Comparison of ENCODE assay signal across 20 mouse cellular contexts in genomic region chr1:107728113-107728839, GRCm38 (mm10).
DNase-seq lines count a peak whose midpoint lies in the region; TF ChIP-seq lines count a peak whose summit lies in the region.
"Had no signal": no experiment of that assay in that cellular context is flagged by ENCODE, and none has a peak within 500 bp of the region (broad histone marks: within the 10 kb centered on the region; RNA-seq: fewer than 3 reads in every experiment).

No protein-coding gene starts in this region.

- no peaks in the 10 kb centered on the region for H3K27me3 ChIP-seq in MEL (ENCODE audit: control insufficient read depth in 1 of 2, insufficient read depth in 2 of 2, low read length in 2 of 2)
- H3K27me3 ChIP-seq: lung, embryonic 15.5 days; neural tube, embryonic 15.5 days; Patski had no signal

- no peaks in the 10 kb centered on the region for H3K4me1 ChIP-seq in MEL (ENCODE audit: control insufficient read depth in 1 of 2, insufficient read depth in 2 of 2, low read length in 2 of 2)
- H3K4me1 ChIP-seq: lung, embryonic 15.5 days; neural tube, embryonic 15.5 days had no signal

- TF ChIP-seq POLR2A in MEL (IDR thresholded peaks at IDR 0.05; ENCODE audit: control insufficient read depth in 1 of 2, insufficient read depth in 1 of 2, low read depth in 1 of 2, low read length in 2 of 2, poor library complexity in 1 of 2): no peak

- no peaks in the 10 kb centered on the region for H3K36me3 ChIP-seq in MEL (ENCODE audit: control insufficient read depth in 1 of 2, insufficient read depth in 2 of 2, low read length in 2 of 2)
- H3K36me3 ChIP-seq: lung, embryonic 15.5 days; neural tube, embryonic 15.5 days had no signal

- no peak overlapping the region for H3K4me3 ChIP-seq in MEL (ENCODE audit: control insufficient read depth in 1 of 2, insufficient read depth in 1 of 2, low read depth in 2 of 2, low read length in 2 of 2)
- H3K4me3 ChIP-seq: lung, embryonic 15.5 days; neural tube, embryonic 15.5 days had no signal

- no peak overlapping the region for H3K27ac ChIP-seq in MEL (ENCODE audit: control insufficient read depth, low read depth, low read length)
- H3K27ac ChIP-seq: kidney, postnatal 0 days; liver, embryonic 14.5 days; lung, embryonic 15.5 days; neural tube, embryonic 15.5 days had no signal

- no peak for TF ChIP-seq EP300 in MEL (IDR thresholded peaks at IDR 0.05; ENCODE audit: low read depth in 1 of 2, low read length in 2 of 2)

- TF ChIP-seq RAD21 in MEL (IDR thresholded peaks at IDR 0.05; ENCODE audit: low read depth, low read length): no peak

- H3K9ac ChIP-seq in MEL (ENCODE audit: control insufficient read depth, low read depth, low read length, poor library complexity, severe bottlenecking): no peak overlapping the region
- H3K9ac ChIP-seq: forebrain, postnatal 0 days; liver, embryonic 14.5 days; lung, embryonic 15.5 days; neural tube, embryonic 15.5 days had no signal

- DNase-seq in layer of hippocampus, adult 18-20 months (ENCODE audit: low spot score in 2 of 2): peak; percentile 5 to 56
- DNase-seq in layer of hippocampus, postnatal 25 days (ENCODE audit: extremely low spot score in 1 of 2, low spot score in 1 of 2): no peak
- no peak for DNase-seq in MEL (ENCODE audit: low read depth, low spot score)
- peak; percentile 9 for DNase-seq in layer of hippocampus, adult 9-10 months (ENCODE audit: low spot score)
- DNase-seq in right cerebral cortex, postnatal 36 days (ENCODE audit: low spot score in 2 of 2): peak; percentile 5 to 14
- DNase-seq in kidney, postnatal 14 days: no peak
- no peak for DNase-seq in spleen, adult 12 weeks (ENCODE audit: low spot score)
- DNase-seq: adrenal gland, postnatal 10 days; cerebellum, postnatal 10 days; embryo, embryonic 11 days; forebrain, postnatal 0 days; gastrocnemius, postnatal 36 days; kidney, adult 18-20 months; lung, postnatal 4 days; thymus, postnatal 4 days had no signal

- H3K9me3 ChIP-seq in MEL (replicated peaks; ENCODE audit: insufficient read depth, low read length): no peaks in the 10 kb centered on the region
- H3K9me3 ChIP-seq: lung, embryonic 15.5 days; neural tube, embryonic 15.5 days had no signal

- no peak for TF ChIP-seq CTCF in MEL (IDR thresholded peaks at IDR 0.05 in 2 of 3, conservative IDR thresholded peaks at IDR 0.05 in 1 of 3; ENCODE audit: control insufficient read depth in 1 of 3, insufficient read depth in 1 of 3, low read depth in 2 of 3, low read length in 3 of 3, poor library complexity in 1 of 3, severe bottlenecking in 1 of 3)

- H3K79me2 ChIP-seq in MEL (ENCODE audit: control insufficient read depth, insufficient read depth, low read length, poor library complexity): no peaks in the 10 kb centered on the region

TF ChIP-seq in MEL, 35 proteins besides CTCF, POLR2A, EP300 and RAD21:
- TF ChIP-seq CHD2 (IDR thresholded peaks at IDR 0.05; ENCODE audit: low read length): no peak
- TF ChIP-seq TCF12 (IDR thresholded peaks at IDR 0.05; ENCODE audit: low read depth, low read length): 0 out of 2 replicates have a peak, but pooled peaks have one; percentile 32
- no peak for TF ChIP-seq BHLHE40 (IDR thresholded peaks at IDR 0.05; ENCODE audit: borderline replicate concordance, low read depth, low read length)
- no peak for TF ChIP-seq ZKSCAN1 (IDR thresholded peaks at IDR 0.05; ENCODE audit: low read depth, low read length)

Comparison
In these comparisons a context has a peak if more than half of its experiments do, and no peak if none do; other contexts are left out.
1. DNase-seq: peak in layer of hippocampus, adult 18-20 months (2 of 2), layer of hippocampus, adult 9-10 months (single experiment) and right cerebral cortex, postnatal 36 days (2 of 2); none in layer of hippocampus, postnatal 25 days (0 of 2), MEL (single experiment), kidney, postnatal 14 days (single experiment) and spleen, adult 12 weeks (single experiment).